Mouse (Mus musculus): Measurements from ENCODE around the gene Tasp1.

GRCm38 (mm10) chr2:139792345-139793120 lies 274.1 kb downstream of the Tasp1 start:
- TF ChIP-seq CTCF (IDR thresholded peaks at IDR 0.05; ENCODE audit: insufficient read depth, low read depth, low read length) (no peak), POLR2A (IDR thresholded peaks at IDR 0.05; ENCODE audit: insufficient read depth, low read depth, low read length) (no peak)

Measured in olfactory bulb, adult 2 months (tissue).